Mouse (Mus musculus) cortical plate, adult 2 months (tissue): Measurements from ENCODE around the gene Spata6.

Experiments used
- CTCF ChIP-seq: fragments of 200-500 bp; IDR thresholded peaks from 2 replicates; pipeline ENCODE4 v1.5.1; 2011; ENCODE audit warnings: mild to moderate bottlenecking, control low read depth, low read length; ENCODE audit not compliant: insufficient read depth; ENCODE audit errors: extremely low read depth
- POLR2A ChIP-seq: fragments of 200-500 bp; IDR thresholded peaks from 2 replicates; pipeline ENCODE4 v1.6.1; 2011; ENCODE audit warnings: mild to moderate bottlenecking, low read length, control low read depth; ENCODE audit not compliant: insufficient read depth; ENCODE audit errors: extremely low read depth

GRCm38 (mm10) chr4:111681926-111682325, 37.9 kb upstream of the Spata6 start:
- TF ChIP-seq CTCF (no peak), POLR2A (no peak)
